Mouse (Mus musculus) heart, embryonic 10.5 days (tissue): ENCODE measurements around the gene Exosc8. TPM values are rescaled to one million over a fixed set of nuclear protein-coding genes. Genes with fewer than 3 reads are reported as not detected.

Experiments used
- DNase-seq: peaks from one replicate; pipeline ENCODE4 v3.0.0-alpha.2; 2017; ENCODE audit warnings: low spot score
- H3K27ac ChIP-seq: fragments of 300-500 bp; sonication (generic); 2 replicates; pipeline ENCODE4 v1.5.1; 2016; ENCODE audit warnings: mild to moderate bottlenecking
- H3K27me3 ChIP-seq: fragments of 300-500 bp; sonication (generic); 2 replicates; pipeline ENCODE4 v1.6.1; 2016; ENCODE audit warnings: mild to moderate bottlenecking; ENCODE audit not compliant: poor library complexity, insufficient read depth, severe bottlenecking
- H3K36me3 ChIP-seq: fragments of 300-500 bp; sonication (generic); 2 replicates; pipeline ENCODE4 v1.6.1; 2016; ENCODE audit warnings: mild to moderate bottlenecking, moderate library complexity
- H3K4me1 ChIP-seq: fragments of 300-500 bp; sonication (generic); 2 replicates; pipeline ENCODE4 v1.6.1; 2016; ENCODE audit warnings: mild to moderate bottlenecking
- H3K4me3 ChIP-seq: fragments of 300-500 bp; sonication (generic); 2 replicates; pipeline ENCODE4 v1.5.1; 2016; ENCODE audit warnings: mild to moderate bottlenecking, moderate library complexity
- H3K9me3 ChIP-seq: fragments of 300-500 bp; sonication (generic); 2 replicates; pipeline ENCODE4 v1.6.1; 2016; ENCODE audit warnings: mild to moderate bottlenecking, moderate library complexity
- WGBS: fragments of 180-500 bp; shearing (Covaris S2); methylation state at CpG from one replicate; pipeline ENCODE4 v1.1.7; 2016; 5-methylcytosine and 5-hydroxymethylcytosine counted together
- polyA plus RNA-seq: library from polyadenylated mRNA; unstranded; fragments of >200 nt; fragmentation: Nextera tagmentation; extraction: Ambion mirVana; gene quantifications from 2 replicates; pipeline ENCODE4 v1.2.1, GENCODE M21; 2016

Exosc8 gene
- polyA plus RNA-seq, 1 experiment from 2014 or later = 156 TPM

DNA sequence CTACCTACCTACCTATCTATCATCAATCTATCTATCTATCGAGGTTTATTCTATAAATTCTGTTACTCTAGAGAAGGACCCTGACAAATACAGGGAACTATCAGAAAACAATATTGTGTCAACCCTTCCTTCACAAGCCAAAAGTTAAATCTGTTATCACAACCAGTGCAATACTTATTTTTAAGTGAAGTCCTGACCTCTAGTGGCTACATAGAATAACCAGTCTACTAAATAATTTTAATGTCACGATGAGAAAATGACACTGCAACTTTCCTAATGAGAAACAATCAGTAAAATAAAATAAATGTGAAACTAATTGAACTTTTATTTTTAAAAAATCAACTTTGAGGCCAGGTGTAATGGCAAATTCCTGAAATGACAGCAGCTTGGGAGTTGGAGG is 46.1 kb downstream of the Exosc8 start:
- H3K27ac ChIP-seq = no peak overlapping the region
- no peaks in the 10 kb centered on the region for H3K9me3 ChIP-seq
- H3K27me3 ChIP-seq = no peaks in the 10 kb centered on the region
- H3K36me3 ChIP-seq = no peaks in the 10 kb centered on the region
- no peak overlapping the region for H3K4me3 ChIP-seq
- WGBS = 52% methylated on average over 2 of the region's 2 CpGs
- no peaks in the 10 kb centered on the region for H3K4me1 ChIP-seq
- no peak for DNase-seq

GRCm38 (mm10) chr3:54687245-54687644 is 47.9 kb downstream of the Exosc8 start:
- Histone ChIP-seq H3K36me3 (no peaks in the 10 kb centered on the region), H3K4me3 (no peak overlapping the region), H3K27ac (no peak overlapping the region), H3K4me1 (no peaks in the 10 kb centered on the region), H3K27me3 (no peaks in the 10 kb centered on the region), H3K9me3 (no peaks in the 10 kb centered on the region)
- DNase-seq = no peak
- 69% methylated on average over 2 of the region's 2 CpGs for WGBS

- 90% methylated on average over 3 of the region's 3 CpGs for WGBS
- H3K27me3 ChIP-seq = no peaks in the 10 kb centered on the region
- DNase-seq = no peak
- H3K27ac ChIP-seq = no peak overlapping the region
- H3K4me3 ChIP-seq = no peak overlapping the region
- no peaks in the 10 kb centered on the region for H3K9me3 ChIP-seq
- peaks cover 1% of the 10 kb centered on the region; the same call in 1 of the 2 replicates for H3K4me1 ChIP-seq
- no peaks in the 10 kb centered on the region for H3K36me3 ChIP-seq
Observed at GRCm38 (mm10) chr3:54685202-54685601, 50.0 kb downstream of the Exosc8 start.

- WGBS = 59% methylated on average over 6 of the region's 6 CpGs
- H3K4me3 ChIP-seq = no peak overlapping the region
- H3K36me3 ChIP-seq = no peaks in the 10 kb centered on the region
- H3K27me3 ChIP-seq = no peaks in the 10 kb centered on the region
- DNase-seq = peak; percentile 25
- peaks cover 5% of the 10 kb centered on the region; the same call in 1 of the 2 replicates for H3K4me1 ChIP-seq
- no peak overlapping the region for H3K27ac ChIP-seq
- no peaks in the 10 kb centered on the region for H3K9me3 ChIP-seq
Observed at GRCm38 (mm10) chr3:54681310-54682204, 53.6 kb downstream of the Exosc8 start.

Other genes starting within 250 kb of the Exosc8 start
- gene Supt20, start 42.6 kb downstream of the Exosc8 start, polyA plus RNA-seq = 77.3 and 91.8 TPM in 2 replicates
- 0.63 TPM in 1 of 2 replicates, not detected in the other for gene Gm21958, start 21.0 kb downstream of the Exosc8 start, polyA plus RNA-seq
- 39.5 and 49.1 TPM in 2 replicates for gene Alg5, start 146 bp upstream of the Exosc8 start, polyA plus RNA-seq
- gene Smad9, start 20.2 kb upstream of the Exosc8 start, polyA plus RNA-seq = 1.2 and 1.9 TPM in 2 replicates
- gene Rfxap, start 72.4 kb upstream of the Exosc8 start, polyA plus RNA-seq = 25.4 and 43.6 TPM in 2 replicates
- gene Sertm1, start 180.5 kb upstream of the Exosc8 start, polyA plus RNA-seq = 0.13 and 0.23 TPM in 2 replicates